Mouse (Mus musculus) lung, adult 2 months (tissue): ENCODE results near the gene Abca5. TPM values are rescaled to one million over a fixed set of nuclear protein-coding genes. Genes with fewer than 3 reads are reported as not detected.
"Not testable (repeated sequence)": the region's sequence is repeated elsewhere in the genome, so short reads cannot be mapped to it uniquely, and the experiment has no call there.

Experiments
- DNase-seq: peaks from one replicate; pipeline ENCODE4 v3.0.0; 2022
- H3K4me1 ChIP-seq: fragments of 200-500 bp; 2 replicates; pipeline ENCODE4 v1.6.1; 2011; ENCODE audit warnings: low read length; ENCODE audit not compliant: control insufficient read depth, insufficient read depth
- H3K4me3 ChIP-seq: fragments of 200-500 bp; replicated peaks from 2 replicates; pipeline ENCODE3; 2011; ENCODE audit warnings: low read depth, mild to moderate bottlenecking, control low read depth, low read length; ENCODE audit errors: extremely low read depth
- CTCF ChIP-seq: fragments of 200-500 bp; IDR thresholded peaks from 2 replicates; pipeline ENCODE4 v1.5.1; 2011; ENCODE audit warnings: mild to moderate bottlenecking, low read length, control low read depth; ENCODE audit not compliant: insufficient read depth
- POLR2A ChIP-seq: fragments of 200-500 bp; IDR thresholded peaks from 2 replicates; pipeline ENCODE4 v1.6.1; 2011; ENCODE audit warnings: low read depth, mild to moderate bottlenecking, control low read depth, low read length, borderline replicate concordance; ENCODE audit errors: extremely low read depth
- WGBS: fragments of 180-500 bp; shearing (Covaris S2); methylation state at CpG from one replicate; pipeline ENCODE4 v1.1.7; 2018; 5-methylcytosine and 5-hydroxymethylcytosine counted together
- polyA plus RNA-seq: library from polyadenylated mRNA; depleted of rRNA; stranded (reverse); fragments of >200 nt; gene quantifications from 2 replicates; pipeline ENCODE4 v1.2.3, GENCODE M21; 2012

Abca5 gene
- polyA plus RNA-seq, 1 experiment, result 4.1 TPM

GRCm38 (mm10) chr11:110366902-110367301 is 29.4 kb upstream of the Abca5 start:
- DNase-seq, result no peak
- 77% methylated on average over 3 of the region's 3 CpGs for WGBS
- H3K4me3 ChIP-seq, result no peak overlapping the region
- H3K4me1 ChIP-seq, result no peaks in the 10 kb centered on the region
- TF ChIP-seq CTCF (no peak), POLR2A (no peak)

DNA sequence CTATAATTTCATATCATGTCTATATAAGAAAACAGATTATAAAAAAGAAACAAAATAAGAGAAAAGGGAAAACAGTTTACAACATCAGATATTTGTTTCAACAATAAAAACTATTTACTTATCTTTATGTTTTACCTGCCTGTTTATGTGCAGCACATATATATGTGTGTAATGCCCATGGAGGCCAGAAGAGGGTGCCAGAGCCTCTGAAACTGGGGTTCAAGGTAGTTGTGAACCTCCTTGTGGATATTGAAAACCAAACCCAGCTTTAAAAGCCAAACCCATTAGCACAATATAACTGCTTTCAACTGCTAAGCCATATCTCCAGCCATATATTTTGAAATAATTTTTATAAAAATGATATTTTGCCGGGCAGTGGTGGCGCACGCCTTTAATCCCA is 27.5 kb upstream of the Abca5 start:
- WGBS, result 86% methylated on average over 3 of the region's 3 CpGs
- no peak overlapping the region for H3K4me3 ChIP-seq
- H3K4me1 ChIP-seq, result no peaks in the 10 kb centered on the region
- DNase-seq, result peak; percentile 29
- TF ChIP-seq CTCF, result peak; percentile 48; the same call in 1 of the 2 replicates
- no peak for TF ChIP-seq POLR2A

GRCm38 (mm10) chr11:110357756-110358551 is 20.4 kb upstream of the Abca5 start:
- no peak overlapping the region for H3K4me3 ChIP-seq
- peak; percentile 36 for DNase-seq
- 51% methylated on average over 16 of the region's 16 CpGs for WGBS
- H3K4me1 ChIP-seq, result no peaks in the 10 kb centered on the region
- TF ChIP-seq POLR2A, result no peak
- no peak; the same call in 1 of the 2 replicates for TF ChIP-seq CTCF

GRCm38 (mm10) chr11:110355131-110355530 is 17.6 kb upstream of the Abca5 start:
- not testable (repeated sequence) for H3K4me3 ChIP-seq, DNase-seq, H3K4me1 ChIP-seq
- WGBS, result 86% methylated on average over 9 of the region's 9 CpGs

GRCm38 (mm10) chr11:110354261-110354660 is 16.7 kb upstream of the Abca5 start:
- Histone ChIP-seq H3K4me1 (no peaks in the 10 kb centered on the region), H3K4me3 (no peak overlapping the region)
- DNase-seq, result no peak
- 78% methylated on average over 9 of the region's 9 CpGs for whole genome bisulfite sequencing
- TF ChIP-seq POLR2A (no peak), CTCF (no peak)

- DNase-seq, result no peak
- WGBS, result 42% methylated on average over 2 of the region's 2 CpGs
- Histone ChIP-seq H3K4me3 (no peak overlapping the region), H3K4me1 (no peaks in the 10 kb centered on the region)
- TF ChIP-seq POLR2A, result no peak
- TF ChIP-seq CTCF, result no peak
Observed at GRCm38 (mm10) chr11:110348170-110348569, 10.7 kb upstream of the Abca5 start.

DNA sequence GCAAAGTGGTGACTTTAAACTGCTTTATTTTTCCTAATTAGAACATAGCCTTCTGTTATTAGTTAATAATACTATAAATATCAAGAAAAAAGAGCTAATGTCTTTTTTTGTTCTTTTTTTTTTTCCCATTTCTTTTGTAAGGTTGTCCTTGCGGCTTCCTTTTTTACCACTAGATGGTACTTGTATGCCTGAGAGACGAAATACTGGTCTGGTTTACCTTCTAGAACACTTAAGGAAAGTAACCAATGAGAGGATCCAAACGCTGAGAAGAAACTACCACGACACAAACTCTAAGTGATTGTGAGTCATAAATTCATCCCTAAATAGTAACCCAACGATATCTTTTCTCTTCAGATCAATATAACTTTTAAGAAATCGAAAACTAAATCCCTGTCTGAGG is 10.3 kb upstream of the Abca5 start:
- Histone ChIP-seq H3K4me1 (no peaks in the 10 kb centered on the region), H3K4me3 (no peak overlapping the region)
- DNase-seq, result no peak
- TF ChIP-seq CTCF, result no peak
- 47% methylated on average over 6 of the region's 6 CpGs for WGBS

GRCm38 (mm10) chr11:110336814-110337288 is 665 bp downstream of the Abca5 start:
- peak overlapping the region; percentile 63 for H3K4me3 ChIP-seq
- under 1% methylated on average over 18 of the region's 18 CpGs for WGBS
- peak; percentile 46 for DNase-seq
- TF ChIP-seq POLR2A, result no peak
- TF ChIP-seq CTCF, result no peak
- H3K4me1 ChIP-seq, result no peaks in the 10 kb centered on the region; the same call in 1 of the 2 replicates

DNA sequence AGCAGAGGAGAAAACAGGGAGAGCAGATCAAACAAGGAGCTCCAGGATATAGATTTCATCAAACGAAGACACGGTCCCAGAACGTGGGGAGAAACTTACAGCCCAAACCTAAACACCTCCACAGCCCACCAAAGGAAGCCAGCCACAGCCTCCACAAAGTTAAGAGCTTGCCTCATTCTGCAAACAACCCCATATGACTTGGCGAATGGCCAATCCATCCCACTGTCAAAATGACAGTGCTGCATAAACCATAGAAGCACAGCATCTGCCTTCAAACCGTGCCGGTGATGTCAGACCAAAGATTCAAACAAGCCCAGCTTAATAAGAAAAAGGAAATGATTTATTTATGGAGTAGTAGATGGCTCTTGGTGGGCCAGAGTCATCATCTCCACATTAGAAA is 7.4 kb downstream of the Abca5 start:
- TF ChIP-seq CTCF, result no peak
- no peak for TF ChIP-seq POLR2A
- no peaks in the 10 kb centered on the region for H3K4me1 ChIP-seq
- 41% methylated on average over 6 of the region's 6 CpGs for WGBS
- H3K4me3 ChIP-seq, result no peak overlapping the region
- DNase-seq, result no peak

- 91% methylated on average over 8 of the region's 8 CpGs for WGBS
- TF ChIP-seq POLR2A (no peak), CTCF (no peak)
- H3K4me3 ChIP-seq, result no peak overlapping the region
Observed at GRCm38 (mm10) chr11:110322266-110322665, 15.2 kb downstream of the Abca5 start.

More at GRCm38 (mm10) chr11:110322266-110322665, 15.2 kb downstream of the Abca5 start:
- DNase-seq, result no peak
- H3K4me1 ChIP-seq, result no peaks in the 10 kb centered on the region
